8 mouse cellular contexts compared by ENCODE assay signal in the genomic region with DNA sequence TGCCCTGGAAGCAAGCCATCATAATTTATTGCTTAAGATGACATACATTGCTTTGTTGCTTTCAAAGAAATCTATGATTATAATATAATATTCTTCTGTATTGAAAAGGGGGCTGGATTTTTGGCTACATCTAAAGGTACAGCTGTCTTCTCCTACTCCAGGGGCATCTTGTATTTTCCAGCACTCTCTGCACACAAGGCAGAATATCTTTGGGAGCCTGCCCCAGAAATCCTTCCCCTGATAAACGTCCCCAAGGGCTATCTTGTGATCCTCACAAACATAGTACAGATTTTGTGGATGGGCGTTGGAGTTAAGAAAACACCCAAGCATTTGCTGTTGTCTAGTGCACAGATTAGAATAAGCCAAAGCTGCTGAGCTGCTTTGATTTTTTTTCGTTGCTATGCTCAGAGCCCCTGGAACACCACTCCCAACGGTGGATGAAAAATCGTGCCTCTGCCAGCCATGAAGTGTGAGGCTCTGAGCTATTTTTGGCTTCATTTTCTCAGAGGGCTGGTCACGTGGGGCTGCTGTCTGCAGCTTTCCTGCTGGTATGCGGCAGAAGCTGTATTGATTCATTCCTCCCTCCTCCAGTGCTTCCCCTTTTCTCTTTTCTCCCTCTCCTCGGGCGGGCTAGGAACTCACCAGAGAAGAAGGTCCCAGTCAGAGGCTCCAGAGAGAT.
DNase-seq lines count a peak whose midpoint lies in the region; ATAC-seq and TF ChIP-seq lines count a peak whose summit lies in the region.

No protein-coding gene starts in this region.

- H3K4me3 ChIP-seq in cerebellum, adult 2 months (replicated peaks; ENCODE audit: insufficient read depth, low read depth, low read length), result no peak overlapping the region
- peak overlapping the region; percentile 21 for H3K4me3 ChIP-seq in forebrain, embryonic 16.5 days (replicated peaks; ENCODE audit: low read length)
- H3K4me3 ChIP-seq in heart, postnatal 0 days (ENCODE audit: low read depth, low read length), result peak overlapping the region; percentile 1; the same call in 1 of the 2 replicates
- peak overlapping the region; percentile 7; the same call in 1 of the 2 replicates for H3K4me3 ChIP-seq in midbrain, embryonic 15.5 days
- H3K4me3 ChIP-seq in stomach, embryonic 14.5 days (ENCODE audit: low read depth, low read length), result 0 out of 2 replicates have a peak overlapping the region, but pooled peaks have one; percentile 5

- peaks cover 15% of the 10 kb centered on the region for H3K4me1 ChIP-seq in cerebellum, adult 2 months (ENCODE audit: control insufficient read depth, insufficient read depth, low read length)
- peaks cover 20% of the 10 kb centered on the region for H3K4me1 ChIP-seq in forebrain, embryonic 16.5 days (replicated peaks; ENCODE audit: control insufficient read depth, insufficient read depth, low read length)
- H3K4me1 ChIP-seq in heart, postnatal 0 days (ENCODE audit: control insufficient read depth, insufficient read depth), result peaks cover 37% of the 10 kb centered on the region
- peaks cover 28% of the 10 kb centered on the region for H3K4me1 ChIP-seq in midbrain, embryonic 15.5 days
- H3K4me1 ChIP-seq in stomach, embryonic 14.5 days (ENCODE audit: control insufficient read depth, insufficient read depth, low read length), result peaks cover 9% of the 10 kb centered on the region; the same call in 1 of the 2 replicates

- WGBS in cerebellum, adult 2 months, result 0% methylated on average over 9 of the region's 9 CpGs
- WGBS in forebrain, embryonic 16.5 days, result under 1% methylated on average over 8 of the region's 9 CpGs
- WGBS in heart, postnatal 0 days, result under 1% methylated on average over 9 of the region's 9 CpGs
- 2% methylated on average over 9 of the region's 9 CpGs for WGBS in midbrain, embryonic 15.5 days
- under 1% methylated on average over 9 of the region's 9 CpGs for WGBS in stomach, embryonic 14.5 days

- TF ChIP-seq EP300 in heart, postnatal 0 days (IDR thresholded peaks at IDR 0.05; ENCODE audit: low read depth), result peak; percentile 27; the same call in 1 of the 2 replicates

- DNase-seq in CD4-positive, CD25-positive, alpha-beta regulatory T cell, adult 2 months (ENCODE audit: low read depth, low spot score), result peak; percentile 38
- DNase-seq in cerebellum, adult 2 months, result peak; percentile 88 to 95
- DNase-seq in heart, postnatal 0 days (ENCODE audit: low spot score), result peak; percentile 95
- peak; percentile 66 for DNase-seq in kidney, postnatal 14 days
- peak; percentile 57 for DNase-seq in liver

- peak; percentile 55; the same call in 1 of the 2 replicates for TF ChIP-seq POLR2A in cerebellum, adult 2 months (IDR thresholded peaks at IDR 0.05; ENCODE audit: borderline replicate concordance, insufficient read depth, low read length)

- H3K27ac ChIP-seq in cerebellum, adult 2 months (ENCODE audit: insufficient read depth, low read length), result peak overlapping the region; percentile 86
- H3K27ac ChIP-seq in forebrain, embryonic 16.5 days (ENCODE audit: low read length), result peak overlapping the region; percentile 95
- peak overlapping the region; percentile 91 for H3K27ac ChIP-seq in heart, postnatal 0 days (ENCODE audit: low read depth)
- peak overlapping the region; percentile 96 for H3K27ac ChIP-seq in midbrain, embryonic 15.5 days
- H3K27ac ChIP-seq in stomach, embryonic 14.5 days (ENCODE audit: low read length), result peak overlapping the region; percentile 81

- no peaks in the 10 kb centered on the region for H3K9me3 ChIP-seq in forebrain, embryonic 16.5 days (ENCODE audit: control insufficient read depth, low read length)
- no peaks in the 10 kb centered on the region for H3K9me3 ChIP-seq in heart, postnatal 0 days (replicated peaks; ENCODE audit: control insufficient read depth, low read length)
- H3K9me3 ChIP-seq in midbrain, embryonic 15.5 days, result no peaks in the 10 kb centered on the region
- no peaks in the 10 kb centered on the region for H3K9me3 ChIP-seq in stomach, embryonic 14.5 days (ENCODE audit: control insufficient read depth, low read depth, low read length)

- TF ChIP-seq CTCF in cerebellum, adult 2 months (IDR thresholded peaks at IDR 0.05; ENCODE audit: borderline replicate concordance, insufficient read depth, low read depth, low read length), result no peak
- TF ChIP-seq CTCF in heart, postnatal 0 days (IDR thresholded peaks at IDR 0.05; ENCODE audit: low read depth), result no peak

- H3K4me2 ChIP-seq in forebrain, embryonic 16.5 days (ENCODE audit: low read length), result peak overlapping the region; percentile 50
- H3K4me2 ChIP-seq in heart, postnatal 0 days (ENCODE audit: low read depth, low read length), result peak overlapping the region; percentile 50
- H3K4me2 ChIP-seq in midbrain, embryonic 15.5 days, result peak overlapping the region; percentile 41
- peak overlapping the region; percentile 29 for H3K4me2 ChIP-seq in stomach, embryonic 14.5 days (replicated peaks; ENCODE audit: low read depth, low read length)

- no peaks in the 10 kb centered on the region for H3K27me3 ChIP-seq in cerebellum, adult 2 months (ENCODE audit: control insufficient read depth, insufficient read depth, low read length)
- no peaks in the 10 kb centered on the region for H3K27me3 ChIP-seq in forebrain, embryonic 16.5 days (replicated peaks; ENCODE audit: control insufficient read depth, insufficient read depth, low read length)
- no peaks in the 10 kb centered on the region for H3K27me3 ChIP-seq in heart, postnatal 0 days (ENCODE audit: control insufficient read depth, insufficient read depth, low read length)
- no peaks in the 10 kb centered on the region for H3K27me3 ChIP-seq in midbrain, embryonic 15.5 days (replicated peaks)
- no peaks in the 10 kb centered on the region for H3K27me3 ChIP-seq in stomach, embryonic 14.5 days (ENCODE audit: control insufficient read depth, insufficient read depth, low read length)

- H3K36me3 ChIP-seq in forebrain, embryonic 16.5 days (ENCODE audit: control insufficient read depth, insufficient read depth), result no peaks in the 10 kb centered on the region
- no peaks in the 10 kb centered on the region for H3K36me3 ChIP-seq in heart, postnatal 0 days (replicated peaks; ENCODE audit: control insufficient read depth, insufficient read depth, low read length)
- no peaks in the 10 kb centered on the region for H3K36me3 ChIP-seq in midbrain, embryonic 15.5 days (replicated peaks)
- H3K36me3 ChIP-seq in stomach, embryonic 14.5 days (ENCODE audit: control insufficient read depth, insufficient read depth, low read length), result no peaks in the 10 kb centered on the region

- H3K9ac ChIP-seq in forebrain, embryonic 16.5 days (replicated peaks; ENCODE audit: low read depth, low read length), result peak overlapping the region; percentile 39; the same call in 1 of the 2 replicates
- H3K9ac ChIP-seq in heart, postnatal 0 days (replicated peaks; ENCODE audit: low read depth, low read length), result peak overlapping the region; percentile 55
- H3K9ac ChIP-seq in midbrain, embryonic 15.5 days, result peak overlapping the region; percentile 22
- no peak overlapping the region for H3K9ac ChIP-seq in stomach, embryonic 14.5 days (replicated peaks; ENCODE audit: low read depth, low read length)

- ATAC-seq in forebrain, embryonic 16.5 days, result peak; percentile 98
- peak; percentile 92 for ATAC-seq in heart, postnatal 0 days (ENCODE audit: insufficient read depth, low read depth)
- ATAC-seq in midbrain, embryonic 15.5 days (replicated peaks), result peak; percentile 97
- peak; percentile 90 for ATAC-seq in stomach, embryonic 14.5 days (ENCODE audit: insufficient number of reproducible peaks, insufficient read depth, low FRiP score, low read depth)

Comparison
In these comparisons a context has a peak if more than half of its experiments do, and no peak if none do; other contexts are left out.
1. DNase-seq: peak in every context shown above with its lines; median percentile 95 in heart, postnatal 0 days; 92 in cerebellum, adult 2 months; 66 in kidney, postnatal 14 days; 57 in liver; 38 in CD4-positive, CD25-positive, alpha-beta regulatory T cell, adult 2 months.